Mouse (Mus musculus) forebrain, embryonic 15.5 days (tissue): ENCODE results near the gene Dnm2. TPM values are rescaled to one million over a fixed set of nuclear protein-coding genes. Genes with fewer than 3 reads are reported as not detected.

Experiments
- ATAC-seq: fragments of 200-750 bp; cut with Nextera tagmentation; replicated peaks from 2 replicates; pipeline ENCODE4 v1.8.0; 2017; ENCODE audit warnings: mild to moderate bottlenecking, moderate TSS enrichment, moderate library complexity
- H3K27ac ChIP-seq: fragments of 300-500 bp; sonication (generic); replicated peaks from 2 replicates; pipeline ENCODE4 v1.5.1; 2015; ENCODE audit warnings: mild to moderate bottlenecking, inconsistent platforms
- H3K27me3 ChIP-seq: fragments of 300-500 bp; sonication (generic); 2 replicates; pipeline ENCODE4 v1.6.1; 2015; ENCODE audit warnings: inconsistent platforms
- H3K36me3 ChIP-seq: fragments of 300-500 bp; sonication (generic); 2 replicates; pipeline ENCODE4 v1.6.1; 2015; ENCODE audit warnings: mild to moderate bottlenecking, inconsistent platforms
- H3K4me1 ChIP-seq: fragments of 300-500 bp; sonication (generic); 2 replicates; pipeline ENCODE4 v1.6.1; 2015; ENCODE audit warnings: inconsistent platforms
- H3K4me2 ChIP-seq: fragments of 300-500 bp; sonication (generic); replicated peaks from 2 replicates; pipeline ENCODE4 v1.6.1; 2015; ENCODE audit warnings: mild to moderate bottlenecking, inconsistent platforms
- H3K4me3 ChIP-seq: fragments of 300-500 bp; sonication (generic); 2 replicates; pipeline ENCODE4 v1.5.1; 2015; ENCODE audit warnings: mild to moderate bottlenecking, inconsistent platforms
- H3K9ac ChIP-seq: fragments of 300-500 bp; sonication (generic); replicated peaks from 2 replicates; pipeline ENCODE4 v1.6.1; 2015; ENCODE audit warnings: mild to moderate bottlenecking, inconsistent platforms
- H3K9me3 ChIP-seq: fragments of 300-500 bp; sonication (generic); 2 replicates; pipeline ENCODE4 v1.6.1; 2016; ENCODE audit warnings: inconsistent platforms
- WGBS: fragments of 180-500 bp; shearing (Covaris S2); methylation state at CpG from one replicate; pipeline ENCODE4 v1.1.7; 2015; ENCODE audit warnings: mixed read lengths; 5-methylcytosine and 5-hydroxymethylcytosine counted together
- polyA plus RNA-seq: library from polyadenylated mRNA; unstranded; fragments of >200 nt; fragmentation: Nextera tagmentation; extraction: Ambion mirVana; gene quantifications from 2 replicates; pipeline ENCODE4 v1.2.1, GENCODE M21; 2015

The Dnm2 gene
- polyA plus RNA-seq, 1 experiment from 2014 or later, result 74.7 TPM

DNA sequence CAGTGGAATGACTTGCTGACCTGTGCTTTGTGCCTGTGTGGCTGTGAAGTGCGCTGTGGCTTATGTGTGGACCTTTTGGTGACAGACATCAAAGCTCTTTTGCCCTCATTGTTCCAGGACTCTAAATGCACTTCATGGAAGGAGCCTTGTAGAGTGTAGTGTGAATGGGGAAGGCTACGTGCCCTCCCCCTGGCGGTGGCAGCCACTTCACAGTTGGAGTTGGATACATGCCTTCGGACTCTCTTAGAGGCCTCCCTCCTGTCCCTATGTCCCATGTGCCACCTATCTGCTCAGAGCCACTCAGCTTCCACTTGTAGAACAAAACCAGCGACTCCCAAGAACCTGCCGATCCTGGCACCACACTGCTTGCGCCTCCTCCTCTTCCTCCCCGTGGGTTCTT lies 9.1 kb downstream of the Dnm2 start:
- 75% methylated on average over 8 of the region's 8 CpGs for WGBS
- H3K9ac ChIP-seq, result no peak overlapping the region
- no peaks in the 10 kb centered on the region for H3K36me3 ChIP-seq
- no peak for ATAC-seq
- H3K27me3 ChIP-seq, result no peaks in the 10 kb centered on the region
- H3K9me3 ChIP-seq, result no peaks in the 10 kb centered on the region
- H3K4me2 ChIP-seq, result no peak overlapping the region
- H3K4me1 ChIP-seq, result peaks cover 37% of the 10 kb centered on the region
- no peak overlapping the region for H3K27ac ChIP-seq
- no peak overlapping the region for H3K4me3 ChIP-seq

DNA sequence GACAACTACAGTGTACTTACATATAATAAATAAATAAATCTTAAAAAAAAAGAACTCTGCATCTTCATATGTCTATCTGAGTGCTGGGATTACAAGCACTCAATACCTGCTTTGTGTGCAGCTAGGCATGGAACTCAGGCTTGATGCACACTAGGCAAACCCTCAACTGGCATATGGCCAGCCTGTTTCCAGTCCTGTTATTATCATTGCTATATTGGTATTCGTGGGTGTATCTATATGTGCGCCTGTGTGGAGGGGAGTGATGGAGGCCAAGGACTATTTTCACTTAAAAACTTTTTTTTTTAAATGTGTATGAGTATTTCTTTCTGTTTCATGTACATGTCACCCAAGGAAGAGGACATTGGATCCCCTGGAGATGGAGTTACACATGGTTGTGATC lies 9.7 kb downstream of the Dnm2 start:
- no peak overlapping the region for H3K27ac ChIP-seq
- H3K4me2 ChIP-seq, result no peak overlapping the region
- no peaks in the 10 kb centered on the region for H3K27me3 ChIP-seq
- no peak overlapping the region for H3K9ac ChIP-seq
- ATAC-seq, result no peak
- H3K9me3 ChIP-seq, result no peaks in the 10 kb centered on the region
- WGBS, result 85% methylated on average over 2 of the region's 2 CpGs
- no peak overlapping the region for H3K4me3 ChIP-seq
- peaks cover 34% of the 10 kb centered on the region for H3K4me1 ChIP-seq
- no peaks in the 10 kb centered on the region for H3K36me3 ChIP-seq

DNA sequence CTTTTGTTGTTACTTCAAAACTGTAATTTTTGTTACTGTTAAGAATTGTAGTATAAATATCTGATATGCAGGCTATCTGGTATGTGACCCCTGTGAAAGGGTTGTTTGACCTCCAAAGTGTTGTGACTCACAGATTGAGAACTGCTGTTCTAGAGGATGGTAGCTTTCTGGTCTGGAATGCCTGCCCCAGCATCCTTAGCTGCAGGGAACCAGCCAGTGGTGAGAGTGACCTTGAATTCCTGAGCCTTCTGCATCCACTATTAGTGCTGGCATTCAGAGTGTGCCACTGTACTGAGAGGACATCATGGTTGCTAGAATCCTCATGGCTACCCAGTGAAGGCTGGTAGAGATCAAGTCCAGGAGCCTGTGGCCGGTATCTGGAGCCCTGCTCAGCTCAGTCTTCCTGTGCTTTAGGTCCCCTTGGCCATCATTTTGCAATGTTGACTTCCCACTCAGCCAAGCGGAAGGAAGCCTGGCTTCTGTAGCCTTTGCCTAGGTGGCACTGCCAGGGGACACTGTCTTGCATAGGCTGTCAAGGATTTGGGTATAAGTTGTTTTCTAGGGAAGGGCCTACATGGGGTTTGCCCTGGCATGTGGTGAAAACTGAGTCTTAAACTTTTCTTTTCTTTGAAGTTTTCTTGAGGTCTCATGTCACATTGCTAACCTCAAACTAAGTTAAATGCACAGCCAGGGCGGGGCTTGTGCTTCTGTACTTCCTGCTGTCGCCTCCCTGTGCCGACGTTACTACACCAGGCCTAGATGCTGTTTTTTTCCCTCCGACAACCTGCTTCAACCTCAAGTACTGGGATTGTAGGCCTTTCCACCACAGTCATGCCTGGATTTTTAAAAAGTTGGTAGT lies 11.3 kb downstream of the Dnm2 start:
- no peak overlapping the region for H3K4me2 ChIP-seq
- no peak overlapping the region for H3K9ac ChIP-seq
- peaks cover 22% of the 10 kb centered on the region for H3K4me1 ChIP-seq
- no peak overlapping the region for H3K4me3 ChIP-seq
- no peak for ATAC-seq
- 92% methylated on average over 7 of the region's 7 CpGs for WGBS
- no peaks in the 10 kb centered on the region for H3K36me3 ChIP-seq
- H3K27ac ChIP-seq, result no peak overlapping the region
- no peaks in the 10 kb centered on the region for H3K27me3 ChIP-seq
- H3K9me3 ChIP-seq, result no peaks in the 10 kb centered on the region

DNA sequence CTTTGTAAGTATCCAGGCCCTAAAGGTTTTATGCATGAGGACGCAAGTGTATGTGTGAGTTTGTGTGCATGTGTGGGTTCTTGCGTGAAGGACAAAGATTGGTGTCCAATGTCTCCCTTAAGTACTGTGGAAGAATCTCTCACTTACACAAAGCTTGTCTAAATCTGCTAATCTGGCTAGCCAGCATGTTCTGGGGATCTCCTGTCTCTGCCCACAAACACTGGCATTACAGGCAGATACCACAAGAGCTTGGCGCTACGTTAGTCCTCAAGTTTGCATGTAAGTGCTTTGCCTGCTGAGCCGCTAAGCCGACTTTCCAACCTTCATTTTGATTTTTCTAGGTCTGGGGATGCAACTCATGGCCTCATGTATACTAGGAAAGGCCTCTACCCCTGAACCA lies 12.9 kb downstream of the Dnm2 start:
- Histone ChIP-seq H3K27ac (no peak overlapping the region), H3K4me2 (no peak overlapping the region), H3K4me1 (peaks cover 15% of the 10 kb centered on the region; the same call in 1 of the 2 replicates), H3K36me3 (no peaks in the 10 kb centered on the region), H3K9me3 (no peaks in the 10 kb centered on the region), H3K4me3 (no peak overlapping the region), H3K27me3 (no peaks in the 10 kb centered on the region), H3K9ac (no peak overlapping the region)
- no peak for ATAC-seq
- 90% methylated on average over 6 of the region's 6 CpGs for WGBS

DNA sequence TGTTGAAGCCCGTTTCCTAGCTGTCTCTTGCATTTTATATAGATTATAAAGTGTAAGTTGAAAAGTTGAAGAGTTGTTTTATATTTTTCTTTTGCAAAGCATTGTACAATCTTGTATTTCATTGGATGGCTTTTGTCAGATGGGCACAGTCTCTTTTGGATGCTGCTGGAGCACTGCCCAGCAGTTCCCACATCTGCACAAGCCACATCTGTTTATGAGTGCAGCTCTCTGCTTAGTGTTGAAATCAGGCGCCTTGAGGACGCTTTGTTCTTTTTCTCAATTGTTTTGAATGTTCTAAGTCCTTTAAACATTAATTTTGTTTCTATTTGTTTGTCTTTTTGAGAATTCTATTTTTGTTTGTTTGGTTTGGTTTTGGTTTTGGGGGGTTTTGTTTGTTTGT lies 13.5 kb downstream of the Dnm2 start:
- H3K9ac ChIP-seq, result no peak overlapping the region
- H3K4me3 ChIP-seq, result no peak overlapping the region
- H3K27ac ChIP-seq, result no peak overlapping the region
- 48% methylated on average over 3 of the region's 3 CpGs for WGBS
- no peaks in the 10 kb centered on the region for H3K27me3 ChIP-seq
- H3K4me1 ChIP-seq, result peaks cover 12% of the 10 kb centered on the region; the same call in 1 of the 2 replicates
- H3K9me3 ChIP-seq, result no peaks in the 10 kb centered on the region
- ATAC-seq, result no peak
- no peak overlapping the region for H3K4me2 ChIP-seq
- no peaks in the 10 kb centered on the region for H3K36me3 ChIP-seq

DNA sequence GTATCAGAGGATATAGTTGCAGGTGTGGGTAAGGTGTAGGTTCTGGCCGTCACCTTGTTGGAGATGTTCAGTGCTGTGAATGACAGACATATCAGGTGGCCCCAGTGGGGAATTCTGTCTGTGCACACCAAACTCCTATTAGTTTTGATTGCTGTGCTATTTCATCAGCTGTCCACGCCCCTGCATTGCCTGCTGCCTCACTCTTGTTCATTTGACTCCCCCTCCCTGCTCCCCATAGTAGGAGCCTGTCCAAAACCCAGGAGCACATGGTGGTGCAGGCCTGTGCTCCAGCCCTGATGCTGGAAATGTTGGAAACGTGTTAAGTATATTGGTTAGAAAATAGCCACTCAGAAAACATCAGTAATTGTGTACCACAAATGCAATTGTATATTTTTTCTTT lies 14.7 kb downstream of the Dnm2 start:
- H3K9ac ChIP-seq, result no peak overlapping the region
- no peak overlapping the region for H3K27ac ChIP-seq
- H3K4me2 ChIP-seq, result no peak overlapping the region
- no peak overlapping the region for H3K4me3 ChIP-seq
- WGBS, result 71% methylated on average over 3 of the region's 3 CpGs
- no peak for ATAC-seq
- H3K27me3 ChIP-seq, result no peaks in the 10 kb centered on the region
- H3K36me3 ChIP-seq, result no peaks in the 10 kb centered on the region
- H3K4me1 ChIP-seq, result peaks cover 8% of the 10 kb centered on the region; the same call in 1 of the 2 replicates
- H3K9me3 ChIP-seq, result no peaks in the 10 kb centered on the region

DNA sequence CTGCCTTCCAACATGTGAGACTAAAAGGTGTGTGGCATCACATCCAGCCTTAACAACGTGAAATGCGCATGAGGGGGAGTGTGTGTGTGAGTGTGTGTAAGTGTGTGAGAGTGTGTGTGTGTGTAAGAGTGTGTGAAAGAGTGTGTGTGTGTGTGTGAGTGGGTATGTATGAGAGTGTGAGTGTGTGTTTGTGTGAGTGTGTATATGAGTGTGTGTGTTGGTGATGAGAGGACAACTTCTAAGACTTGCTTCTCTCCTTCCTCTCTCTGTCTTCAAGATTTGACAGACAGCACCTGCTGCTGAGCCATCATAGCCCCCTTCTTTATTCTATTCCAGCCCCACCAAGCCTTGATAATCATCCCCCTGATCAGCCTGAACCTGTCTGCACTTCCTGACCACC lies 15.2 kb downstream of the Dnm2 start:
- Histone ChIP-seq H3K4me2 (no peak overlapping the region), H3K36me3 (no peaks in the 10 kb centered on the region), H3K27me3 (no peaks in the 10 kb centered on the region), H3K9me3 (no peaks in the 10 kb centered on the region), H3K4me3 (no peak overlapping the region), H3K4me1 (0 out of 2 replicates have a peak, but pooled peaks cover 8% of the 10 kb centered on the region), H3K27ac (no peak overlapping the region), H3K9ac (no peak overlapping the region)
- no peak for ATAC-seq
- WGBS, result 89% methylated on average over 2 of the region's 2 CpGs

DNA sequence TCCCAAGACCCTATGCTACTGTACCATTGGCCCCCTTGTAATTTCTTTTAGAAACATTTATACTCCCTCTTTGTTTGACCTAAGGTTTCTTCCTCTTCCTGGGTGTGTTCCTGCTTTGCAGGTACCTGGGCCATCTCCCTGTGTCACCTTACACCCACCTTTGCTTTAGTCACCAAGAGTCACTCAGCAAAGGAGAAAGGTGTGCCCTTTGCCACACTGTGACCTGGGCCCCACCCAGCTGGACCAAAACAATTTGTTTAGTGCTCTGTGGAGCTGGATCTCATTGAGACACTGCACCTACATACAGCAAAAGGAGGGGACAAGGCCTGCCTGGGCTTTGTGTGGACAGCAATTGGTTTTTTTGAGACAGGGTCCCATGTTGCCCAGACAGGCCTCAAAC lies 15.7 kb downstream of the Dnm2 start:
- no peaks in the 10 kb centered on the region for H3K36me3 ChIP-seq
- H3K9me3 ChIP-seq, result no peaks in the 10 kb centered on the region
- H3K27me3 ChIP-seq, result no peaks in the 10 kb centered on the region
- no peak for ATAC-seq
- no peak overlapping the region for H3K4me3 ChIP-seq
- H3K4me1 ChIP-seq, result 0 out of 2 replicates have a peak, but pooled peaks cover 8% of the 10 kb centered on the region
- H3K9ac ChIP-seq, result no peak overlapping the region
- no peak overlapping the region for H3K4me2 ChIP-seq
- H3K27ac ChIP-seq, result no peak overlapping the region

DNA sequence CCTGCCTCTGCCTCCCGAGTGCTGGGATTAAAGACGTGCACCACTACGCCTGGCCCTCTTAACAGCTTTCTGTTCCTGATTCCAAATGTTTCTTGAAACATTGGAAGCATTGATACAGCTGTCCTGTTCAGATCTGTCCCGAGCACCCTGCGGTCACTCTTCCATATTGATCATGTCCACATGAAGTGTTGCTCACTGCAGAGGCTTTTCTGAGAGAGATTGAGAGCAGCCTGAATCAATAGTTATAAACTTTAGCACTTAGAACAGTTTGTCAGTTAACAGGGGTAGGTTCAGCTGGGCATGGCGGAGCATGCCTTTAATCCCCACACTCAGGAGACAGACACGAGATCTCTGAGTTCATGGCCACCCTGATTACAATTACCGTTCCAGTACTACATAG lies 19.1 kb downstream of the Dnm2 start:
- Histone ChIP-seq H3K4me2 (no peak overlapping the region), H3K4me3 (no peak overlapping the region), H3K9ac (no peak overlapping the region), H3K27ac (no peak overlapping the region), H3K4me1 (0 out of 2 replicates have a peak, but pooled peaks cover 5% of the 10 kb centered on the region), H3K9me3 (no peaks in the 10 kb centered on the region), H3K27me3 (no peaks in the 10 kb centered on the region), H3K36me3 (no peaks in the 10 kb centered on the region)
- no peak for ATAC-seq
- 95% methylated on average over 8 of the region's 8 CpGs for WGBS

DNA sequence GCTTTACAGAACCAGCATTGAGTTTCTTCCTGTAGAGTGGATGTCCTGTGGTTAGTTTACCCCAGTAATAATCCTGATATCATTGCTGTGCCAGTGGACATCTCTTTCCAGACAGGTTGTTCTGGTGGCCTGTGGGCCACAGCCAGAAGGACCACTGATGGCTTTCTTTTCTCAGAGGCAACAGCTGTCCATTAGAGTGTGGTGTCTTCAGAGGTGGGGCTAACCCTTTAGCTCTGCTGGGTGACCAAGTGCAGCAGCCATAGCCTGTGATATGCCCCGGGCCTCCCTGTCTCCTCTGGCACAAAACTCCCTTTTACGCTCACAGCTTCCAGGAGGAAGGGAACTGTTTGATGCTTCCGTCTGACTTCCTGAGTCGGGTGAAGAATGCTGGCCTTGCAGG lies 19.9 kb downstream of the Dnm2 start:
- no peak overlapping the region for H3K4me3 ChIP-seq
- H3K4me1 ChIP-seq, result 0 out of 2 replicates have a peak, but pooled peaks cover under 1% of the 10 kb centered on the region
- ATAC-seq, result no peak
- no peaks in the 10 kb centered on the region for H3K36me3 ChIP-seq
- 98% methylated on average over 4 of the region's 4 CpGs for WGBS
- H3K27ac ChIP-seq, result no peak overlapping the region
- H3K4me2 ChIP-seq, result no peak overlapping the region
- no peaks in the 10 kb centered on the region for H3K9me3 ChIP-seq
- H3K27me3 ChIP-seq, result no peaks in the 10 kb centered on the region
- no peak overlapping the region for H3K9ac ChIP-seq

DNA sequence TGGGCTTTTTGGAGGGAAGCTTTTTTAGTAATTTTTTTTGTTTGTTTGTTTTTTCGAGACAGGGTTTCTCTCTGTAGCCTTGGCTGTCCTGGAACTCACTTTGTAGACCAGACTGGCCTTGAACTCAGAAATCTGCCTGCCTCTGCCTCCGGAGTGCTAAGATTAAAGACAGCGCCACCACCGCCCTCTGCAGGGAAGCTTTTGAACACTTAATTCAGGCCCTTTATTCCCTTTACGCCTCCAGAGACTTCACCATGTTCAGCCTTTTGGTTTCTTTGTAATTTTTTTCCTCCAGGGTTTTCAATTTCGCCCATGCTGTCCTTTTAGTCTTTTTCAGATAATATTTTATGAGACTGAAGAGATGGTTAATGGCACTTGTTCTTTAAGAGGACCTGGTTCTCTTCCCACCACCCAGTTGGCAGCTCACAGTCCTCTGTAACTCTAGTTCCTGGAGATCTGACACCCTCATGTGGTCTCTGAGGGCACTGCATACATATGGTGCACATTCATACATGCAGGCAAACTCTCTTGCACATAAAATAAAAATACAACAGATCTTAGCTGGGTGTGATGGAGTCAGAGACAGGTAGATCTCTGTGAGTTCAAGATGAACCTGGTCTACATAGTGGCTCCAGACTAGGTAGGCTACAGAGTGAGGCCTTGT lies 20.5 kb downstream of the Dnm2 start:
- Histone ChIP-seq H3K27me3 (no peaks in the 10 kb centered on the region), H3K4me2 (no peak overlapping the region), H3K4me3 (no peak overlapping the region), H3K4me1 (no peaks in the 10 kb centered on the region), H3K27ac (no peak overlapping the region), H3K36me3 (no peaks in the 10 kb centered on the region), H3K9me3 (no peaks in the 10 kb centered on the region), H3K9ac (no peak overlapping the region)
- 91% methylated on average over 6 of the region's 6 CpGs for WGBS
- no peak for ATAC-seq

DNA sequence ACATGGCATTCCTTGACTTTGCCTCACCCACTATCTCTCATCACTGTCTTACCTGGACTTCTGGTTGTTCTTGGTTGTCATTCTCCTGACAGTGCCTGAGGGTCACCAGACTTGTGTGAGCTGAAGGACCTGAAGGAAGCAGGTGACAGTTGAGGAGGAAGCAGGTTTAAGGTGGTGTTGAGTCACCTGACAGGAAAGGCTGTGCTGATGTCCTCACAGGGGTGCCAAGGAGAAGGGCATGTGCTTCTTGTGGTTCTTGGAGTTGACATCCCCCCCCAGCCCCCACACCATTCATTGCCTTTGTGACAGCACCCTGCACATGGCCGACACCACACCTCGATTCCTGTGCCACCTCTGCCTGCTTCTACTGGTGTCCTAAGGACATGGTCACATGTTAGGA lies 23.1 kb downstream of the Dnm2 start:
- H3K27me3 ChIP-seq, result no peaks in the 10 kb centered on the region
- no peaks in the 10 kb centered on the region for H3K4me1 ChIP-seq
- no peak overlapping the region for H3K4me2 ChIP-seq
- H3K9ac ChIP-seq, result no peak overlapping the region
- WGBS, result 93% methylated on average over 2 of the region's 2 CpGs
- no peaks in the 10 kb centered on the region for H3K36me3 ChIP-seq
- H3K27ac ChIP-seq, result no peak overlapping the region
- no peaks in the 10 kb centered on the region for H3K9me3 ChIP-seq
- H3K4me3 ChIP-seq, result no peak overlapping the region
- ATAC-seq, result no peak
